Mouse (Mus musculus): ENCODE results near the gene Sike1.

Sike1 gene

GRCm38 (mm10) chr3:103040285-103040684, 44.8 kb downstream of the Sike1 start:
- no peak for DNase-seq

- no peak for DNase-seq
Observed at GRCm38 (mm10) chr3:103040861-103041379, 45.4 kb downstream of the Sike1 start.

GRCm38 (mm10) chr3:103056016-103056595, 60.6 kb downstream of the Sike1 start:
- DNase-seq: no peak

- no peak for DNase-seq
Observed at GRCm38 (mm10) chr3:103057752-103058151, 62.2 kb downstream of the Sike1 start.
